Mouse (Mus musculus) kidney, adult 2 months (tissue): Measurements from ENCODE around the gene Mrps27.

Experiments used
- CTCF ChIP-seq: fragments of 200-500 bp; conservative IDR thresholded peaks from 2 replicates; pipeline ENCODE4 v1.5.1; 2011; ENCODE audit warnings: low read depth, mild to moderate bottlenecking, control low read depth, low read length, moderate library complexity, mixed read lengths; ENCODE audit not compliant: insufficient read depth, insufficient read length
- POLR2A ChIP-seq: fragments of 200-500 bp; IDR thresholded peaks from one replicate; pipeline ENCODE4 v1.6.1; 2011; ENCODE audit warnings: low read depth, low read length, control low read depth

- TF ChIP-seq CTCF (no peak), POLR2A (no peak)
Measured at GRCm38 (mm10) chr13:99351186-99351585, 6.6 kb downstream of the Mrps27 start.
